Mouse (Mus musculus) layer of hippocampus, postnatal 14 days (tissue): ENCODE results near the gene Rlf. TPM values are rescaled to one million over a fixed set of nuclear protein-coding genes. Genes with fewer than 3 reads are reported as not detected.
A peak's percentile ranks its signal among the peaks of the same experiment; 100 is the strongest.

Experiments
- DNase-seq, 2 experiments: peaks; one replicate each; pipeline ENCODE4 v3.0.0; 2021 to 2022; ENCODE audit warnings: low spot score in 2 of 2, mixed read lengths in 1 of 2
- long read RNA-seq, 2 experiments: library from polyadenylated mRNA; stranded (forward); transcript quantifications; one replicate each; pipeline ENCODE4 v2.0.0; 2021
- total RNA-seq, 2 experiments: library from RNA; stranded (reverse); gene quantifications; 2 replicates each; pipeline ENCODE4 v1.2.3; 2021

The Rlf gene
- 10 to 100 TPM; 30.6 to 32.2 TPM for total RNA-seq
- long read RNA-seq, experiment 1, full-length matches to known transcripts = 1 of 5 reads
- long read RNA-seq, experiment 1, partial matches to known transcripts = 2 of 5 reads
- long read RNA-seq, experiment 1, other reads (novel, unspliced or antisense) = 2 of 5 reads
- long read RNA-seq, experiment 2, full-length matches to known transcripts = 3 of 5 reads
- long read RNA-seq, experiment 2, partial matches to known transcripts = 2 of 5 reads
- long read RNA-seq, experiment 2, other reads (novel, unspliced or antisense) = 0 of 5 reads

GRCm38 (mm10) chr4:121214793-121215304, at the start of gene Rlf:
Rlf (minus strand) TSS chr4:121215084.
- peak; percentile 99 for DNase-seq

DNA sequence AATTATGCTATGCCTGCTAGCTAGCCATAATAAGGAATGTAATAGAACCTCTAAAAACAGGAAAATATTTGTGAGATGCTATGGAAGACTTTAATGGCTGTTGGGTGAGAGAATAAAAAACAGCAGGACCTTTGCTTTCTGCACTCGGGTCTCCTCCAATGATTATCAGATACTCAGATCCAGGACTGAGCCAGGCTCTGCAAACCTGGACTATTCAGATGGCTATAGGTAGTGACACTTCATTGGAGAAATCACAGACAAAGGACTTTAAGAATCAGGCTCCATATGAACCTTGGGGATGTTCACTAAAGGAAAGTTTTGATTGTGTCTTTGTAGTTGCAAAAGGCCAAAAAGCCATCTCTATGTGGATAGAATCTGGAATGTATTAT, 26.7 kb upstream of the Rlf start:
- DNase-seq = no peak

GRCm38 (mm10) chr4:121240637-121241611, 26.0 kb upstream of the Rlf start:
- DNase-seq = no peak

DNA sequence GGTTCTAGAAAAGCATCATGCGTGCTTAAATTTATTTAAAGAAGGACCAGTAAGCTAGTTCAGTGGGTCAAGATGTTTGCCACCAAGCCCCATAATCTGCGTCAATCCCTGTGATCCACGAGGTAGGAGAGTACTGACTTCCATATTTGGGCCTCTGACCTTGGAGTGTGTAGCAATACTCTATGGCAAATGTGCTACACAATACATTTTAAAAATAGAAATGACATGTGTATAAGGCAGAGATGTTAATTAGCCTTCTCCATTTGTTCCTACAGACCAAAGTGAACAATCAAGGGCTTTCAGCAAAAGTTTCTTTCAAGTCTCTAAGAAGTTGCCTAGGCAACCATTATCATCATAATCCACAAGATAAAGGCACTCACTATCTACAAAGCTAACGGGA, 25.0 kb upstream of the Rlf start:
- no peak for DNase-seq

GRCm38 (mm10) chr4:121231772-121232414, 17.0 kb upstream of the Rlf start:
- DNase-seq = peak in 1 of 2 experiments; percentile 62

DNA sequence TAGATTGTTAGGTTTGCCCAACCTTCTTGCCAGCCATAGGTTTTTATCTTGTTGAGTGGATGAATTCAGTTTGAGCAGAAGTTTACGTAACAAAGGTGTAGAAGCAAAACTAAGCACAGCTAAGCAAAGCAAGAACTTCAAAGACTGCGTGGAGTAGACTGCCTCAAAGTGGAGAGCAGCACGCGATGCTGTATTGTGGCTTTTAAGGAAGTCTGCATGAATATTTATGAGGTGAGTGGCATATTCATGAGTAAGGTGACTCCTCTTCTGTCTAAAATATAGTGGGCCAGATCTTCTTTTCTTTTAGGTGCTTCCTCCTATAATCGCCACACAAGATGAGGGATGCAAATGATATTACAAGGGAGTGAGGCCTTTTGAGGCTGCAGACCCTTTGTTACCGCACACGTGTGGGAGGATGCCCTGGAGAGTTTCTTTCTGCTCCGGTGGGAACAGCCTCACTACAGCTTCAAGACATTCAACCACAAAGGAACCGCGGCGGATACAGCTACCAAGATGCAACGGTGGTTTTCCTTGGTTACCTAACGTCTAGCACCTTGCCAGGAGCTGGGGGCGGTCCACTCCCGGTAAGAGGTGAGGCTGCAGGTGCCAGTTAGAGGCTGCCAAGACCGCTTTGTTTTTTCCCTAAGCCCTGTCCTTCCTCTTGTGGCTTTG, 16.2 kb upstream of the Rlf start:
- DNase-seq = no peak

DNA sequence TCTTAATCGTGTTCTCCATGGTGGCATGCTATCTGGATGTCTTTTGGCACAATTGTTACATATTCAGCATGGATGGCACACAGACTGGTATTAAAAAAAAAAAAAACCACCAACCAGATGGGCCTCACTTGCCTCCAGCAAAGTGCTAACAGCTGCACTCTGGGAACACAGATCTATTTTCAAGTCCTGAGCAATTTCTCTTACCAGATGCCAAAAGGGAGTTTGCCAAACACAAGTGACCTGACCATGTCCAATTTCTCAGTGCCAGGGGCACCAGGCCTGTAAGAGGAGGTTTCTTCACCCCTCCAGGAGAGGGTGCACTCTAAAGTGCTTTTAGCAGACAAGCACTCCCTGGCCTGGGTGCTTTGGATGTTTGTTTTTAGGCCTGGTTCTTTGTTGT, 12.2 kb upstream of the Rlf start:
- DNase-seq = peak; percentile 58 to 84

- no peak for DNase-seq
These were observed 10.3 kb upstream of the Rlf start for GRCm38 (mm10) chr4:121225177-121225576.

- no peak for DNase-seq
These were observed 8.3 kb upstream of the Rlf start for GRCm38 (mm10) chr4:121223136-121223535.

DNA sequence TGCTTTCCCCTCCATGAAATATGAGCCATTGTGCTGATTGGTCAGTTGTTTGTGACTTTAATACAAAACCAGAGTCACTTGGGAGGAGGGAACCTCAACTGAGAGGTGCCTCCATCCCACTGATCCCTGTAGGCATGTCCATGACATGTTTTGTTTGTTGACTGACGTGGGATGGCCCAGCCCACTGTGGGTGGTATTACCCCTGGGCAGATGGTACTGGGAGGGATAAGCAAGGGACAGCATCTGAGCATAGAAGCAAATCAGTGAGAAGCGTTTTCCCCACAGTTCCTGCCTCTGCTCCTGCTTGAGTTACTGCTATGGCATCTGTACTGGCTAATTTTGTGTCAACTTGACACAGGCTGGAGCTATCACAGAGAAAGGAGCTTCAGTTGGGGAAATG, 1.3 kb upstream of the Rlf start:
- DNase-seq = no peak

DNA sequence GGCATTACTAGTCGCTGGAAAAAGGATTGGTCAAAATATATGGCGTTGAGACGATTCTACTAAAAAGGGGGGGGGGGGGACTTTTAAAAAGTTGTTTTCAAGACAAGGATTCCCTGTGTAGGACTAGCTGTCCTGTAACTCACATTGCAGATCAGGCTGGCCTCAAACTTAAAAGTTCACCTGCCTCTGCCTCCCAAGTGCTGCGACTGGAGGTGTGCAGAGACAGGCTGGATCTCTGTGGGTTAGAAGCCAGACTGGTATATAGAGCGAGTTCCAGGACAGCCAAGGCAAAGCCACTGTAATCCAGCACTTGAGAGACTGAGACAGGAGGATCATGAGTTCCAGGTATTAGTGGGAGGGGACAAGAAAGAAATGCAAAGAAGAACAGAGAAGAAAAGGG, 605 bp upstream of the Rlf start:
- no peak for DNase-seq

DNA sequence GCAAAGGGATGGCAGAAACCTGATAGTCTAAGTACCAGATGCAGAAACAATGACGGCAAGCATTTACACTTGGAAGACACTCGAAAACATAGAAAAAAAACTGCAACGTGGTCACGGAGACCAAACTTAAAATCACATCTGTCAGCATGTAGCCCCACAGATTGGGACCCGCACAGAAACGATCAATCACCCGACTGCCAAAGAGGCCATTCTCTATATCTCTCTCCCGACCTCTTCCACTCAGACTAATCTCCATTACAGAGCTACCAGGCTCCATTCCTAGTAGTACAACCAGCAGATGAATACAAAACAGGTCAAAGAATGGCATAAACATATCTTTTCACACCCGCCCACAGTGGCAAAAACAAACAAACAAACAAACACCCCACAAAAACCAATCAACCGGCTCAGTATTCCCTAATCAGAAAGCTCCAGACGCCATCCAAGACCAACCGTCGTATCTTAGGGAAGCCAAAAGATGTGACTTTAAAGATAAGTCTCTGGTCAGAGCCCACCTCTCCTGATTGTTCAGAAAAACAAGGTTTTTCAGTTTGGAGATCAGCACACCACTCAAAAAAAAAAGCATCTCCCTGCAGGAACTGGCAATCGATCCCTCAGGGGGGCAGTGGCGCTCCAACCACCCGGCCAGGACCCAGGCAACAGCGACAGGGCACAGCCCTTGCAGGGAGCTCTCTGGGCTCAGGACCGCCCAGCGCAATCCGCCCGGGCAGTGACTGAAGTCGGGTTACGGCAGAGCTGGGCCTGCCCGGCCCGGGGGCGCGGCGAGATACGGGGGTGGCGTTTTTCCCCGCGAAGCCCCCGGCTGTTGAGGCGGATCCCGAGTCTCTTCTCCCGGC, 720 bp downstream of the Rlf start:
- DNase-seq = peak in 1 of 2 experiments; percentile 58

- no peak for DNase-seq
These were observed 6.0 kb downstream of the Rlf start for GRCm38 (mm10) chr4:121208911-121209310.

- DNase-seq = no peak
These were observed 17.0 kb downstream of the Rlf start for GRCm38 (mm10) chr4:121197856-121198255.

DNA sequence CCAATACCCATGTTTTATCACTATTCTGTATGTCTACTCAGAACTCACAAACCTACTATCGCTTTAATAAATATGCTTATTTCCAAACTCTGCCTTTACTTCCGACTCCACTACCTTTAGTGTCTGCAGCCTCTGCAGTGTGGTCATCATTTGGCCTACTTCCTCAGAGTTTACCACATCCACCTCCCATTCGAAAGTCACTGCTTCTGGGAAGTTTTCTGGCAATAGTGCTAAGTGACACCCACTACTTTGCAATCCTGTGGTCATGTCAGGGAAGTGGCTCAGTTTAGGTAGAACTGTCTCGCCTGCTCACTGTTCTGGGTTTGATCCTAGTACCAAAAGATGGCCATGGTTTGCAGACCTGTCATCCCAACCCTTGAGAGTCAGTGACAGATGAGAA, 17.9 kb downstream of the Rlf start:
- no peak for DNase-seq

GRCm38 (mm10) chr4:121196205-121196604, 18.7 kb downstream of the Rlf start:
- no peak for DNase-seq

GRCm38 (mm10) chr4:121194736-121195135, 20.1 kb downstream of the Rlf start:
- no peak for DNase-seq

DNA sequence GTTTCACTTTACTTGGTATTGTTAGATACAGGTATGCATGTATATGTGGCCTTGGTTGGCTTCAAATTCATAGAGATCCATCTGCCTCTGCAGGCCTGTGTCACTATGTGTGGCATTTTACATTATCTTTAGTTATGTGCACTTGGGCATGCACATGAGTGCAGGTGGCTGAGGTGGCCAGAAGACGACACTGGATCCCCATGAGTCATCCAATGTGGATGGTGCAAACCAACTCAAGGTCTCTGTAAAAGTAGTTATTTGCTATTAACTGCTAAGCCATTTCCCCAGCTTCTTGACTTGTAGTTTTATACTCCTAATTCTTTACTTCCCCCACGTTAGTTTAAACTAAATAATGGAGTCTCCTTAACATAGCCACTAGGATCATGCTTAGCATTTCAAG, 22.6 kb downstream of the Rlf start:
- no peak for DNase-seq

DNA sequence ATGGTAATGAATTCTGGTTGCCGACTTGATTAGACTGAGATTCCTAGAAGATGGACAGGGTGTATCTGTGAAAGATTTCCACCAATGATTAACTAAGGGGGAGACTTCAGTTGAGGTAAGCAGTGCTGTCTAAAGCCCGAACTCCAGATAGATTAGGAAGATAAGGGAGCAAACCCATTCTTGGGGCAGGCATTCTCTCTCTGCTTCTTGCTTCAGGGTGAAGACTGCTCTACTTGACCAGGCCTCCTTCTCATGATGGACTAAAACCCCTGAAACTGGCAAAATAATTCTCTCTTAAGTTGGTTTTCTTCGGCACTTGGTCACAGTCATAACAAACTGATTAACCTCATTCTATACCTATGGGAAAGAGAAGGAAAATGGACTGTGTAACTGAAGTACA, 25.5 kb downstream of the Rlf start:
- DNase-seq = no peak

- no peak for DNase-seq
These were observed 35.2 kb downstream of the Rlf start for GRCm38 (mm10) chr4:121179669-121180068.
